ENCODE assay signal across 7 mouse cellular contexts in the genomic region with DNA sequence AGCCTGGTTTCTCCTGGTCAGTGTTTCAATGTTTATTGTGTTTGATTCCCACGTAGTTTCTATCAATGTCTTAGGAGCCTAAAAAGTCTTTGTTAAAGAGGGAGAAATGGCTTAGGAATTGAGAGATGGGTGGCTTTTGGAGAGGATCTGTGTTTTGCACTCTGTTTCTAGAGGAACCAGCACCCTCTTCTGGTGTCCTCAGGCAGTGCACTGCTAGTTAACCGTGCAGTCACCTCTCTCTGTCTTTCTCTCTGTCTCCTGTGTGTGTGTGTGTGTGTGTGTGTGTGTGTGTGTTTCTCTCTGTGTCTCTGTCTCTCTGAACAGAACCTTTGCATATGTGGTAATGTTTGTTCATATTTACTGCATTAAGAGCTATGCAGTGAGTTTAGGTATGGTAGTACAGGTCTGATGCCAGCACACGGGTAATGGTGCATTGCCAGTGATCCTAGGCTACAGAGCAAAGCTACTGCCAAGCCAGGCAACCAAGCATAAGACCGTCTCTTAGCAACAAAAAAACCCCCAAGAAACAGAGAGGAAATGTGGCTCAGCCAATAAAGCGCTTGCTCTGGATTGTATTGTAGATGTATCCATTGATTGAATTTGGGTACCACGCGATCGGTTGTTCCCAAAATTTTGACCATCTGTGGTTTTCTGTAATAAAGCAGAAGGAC.
DNase-seq lines count a peak whose midpoint lies in the region; ATAC-seq and TF ChIP-seq lines count a peak whose summit lies in the region.

No protein-coding gene starts in this region.

- H3K9ac ChIP-seq in neural tube, embryonic 14.5 days (replicated peaks; ENCODE audit: low read depth, low read length) = no peak overlapping the region

- H3K9me3 ChIP-seq in neural tube, embryonic 14.5 days (ENCODE audit: control insufficient read depth, low read length) = no peaks in the 10 kb centered on the region

- in situ Hi-C loops in Patski (cut with MboI; ENCODE audit: low pct_unique_long_range_greater_than_20kb) = loop anchor here (25.0 kb wide), 1 partner anchor 696 kb away; no protein-coding TSS in a partner anchor

- H3K27ac ChIP-seq in neural tube, embryonic 14.5 days (ENCODE audit: low read depth, low read length) = no peak overlapping the region

- POLR2A ChIA-PET in Patski (lab: Charles Lee) = interaction anchor here (0.7 kb wide), 1 partner anchor 12 kb away, joined by 4 read pairs; no protein-coding TSS in a partner anchor

- TF ChIP-seq CTCF in Patski (IDR thresholded peaks at IDR 0.05) = peak; percentile 82

- peak; percentile 62 for ATAC-seq in Patski
- peak; percentile 69; the same call in 1 of the 2 replicates for ATAC-seq in neural tube, embryonic 14.5 days (ENCODE audit: low read depth)

- no peak overlapping the region for H3K4me2 ChIP-seq in neural tube, embryonic 14.5 days (ENCODE audit: low read depth, low read length)

- no peak overlapping the region for H3K4me3 ChIP-seq in neural tube, embryonic 14.5 days (ENCODE audit: low read depth, low read length)

- DNase-seq in left cerebral cortex, adult 18-20 months (ENCODE audit: low spot score in 2 of 2) = peak; percentile 39 to 59
- no peak for DNase-seq in left cerebral cortex, adult 11 months (ENCODE audit: low spot score)
- DNase-seq in Patski (ENCODE audit: low read depth, low spot score) = no peak
- peak; percentile 61 for DNase-seq in embryo, embryonic 10 days (ENCODE audit: low spot score)
- DNase-seq in kidney, postnatal 4 days = peak; percentile 66 to 69
- no peak for DNase-seq in spleen, adult 18-20 months

- no peaks in the 10 kb centered on the region for H3K27me3 ChIP-seq in Patski
- no peaks in the 10 kb centered on the region for H3K27me3 ChIP-seq in neural tube, embryonic 14.5 days (ENCODE audit: control insufficient read depth, insufficient read depth, low read length)

- CTCF ChIA-PET in Patski (lab: Charles Lee) = interaction anchor here (0.6 to 2.8 kb wide), 17 partner anchors 8 to 316 kb away, joined by 3 to 17 read pairs (median 4); no protein-coding TSS in a partner anchor

- 73% methylated on average over 8 of the region's 8 CpGs for WGBS in neural tube, embryonic 14.5 days

- no peaks in the 10 kb centered on the region for H3K4me1 ChIP-seq in neural tube, embryonic 14.5 days (ENCODE audit: control insufficient read depth, insufficient read depth, low read length)

- no peaks in the 10 kb centered on the region for H3K36me3 ChIP-seq in neural tube, embryonic 14.5 days (ENCODE audit: control insufficient read depth, insufficient read depth, low read length)

Comparison
In these comparisons a context has a peak if more than half of its experiments do, and no peak if none do; other contexts are left out.
1. DNase-seq: peak in left cerebral cortex, adult 18-20 months (2 of 2), embryo, embryonic 10 days (single experiment) and kidney, postnatal 4 days (2 of 2); none in left cerebral cortex, adult 11 months (single experiment), Patski (single experiment) and spleen, adult 18-20 months (0 of 2).